Mouse (Mus musculus) erythroblast, embryonic 14.5 days (primary cell): ENCODE data around the gene Cenpx. TPM values are rescaled to one million over a fixed set of nuclear protein-coding genes. Genes with fewer than 3 reads are reported as not detected.

Source experiments
- H3K27me3 ChIP-seq: 2 replicates; pipeline ENCODE4 v1.6.1; 2012; ENCODE audit warnings: inconsistent platforms; ENCODE audit not compliant: control insufficient read depth
- H3K36me3 ChIP-seq: 2 replicates; pipeline ENCODE4 v1.6.1; 2012; ENCODE audit warnings: mild to moderate bottlenecking, inconsistent platforms; ENCODE audit not compliant: control insufficient read depth
- H3K4me1 ChIP-seq: 2 replicates; pipeline ENCODE4 v1.6.1; 2012; ENCODE audit warnings: inconsistent platforms; ENCODE audit not compliant: control insufficient read depth
- H3K4me3 ChIP-seq: replicated peaks from 2 replicates; pipeline ENCODE3; 2012; ENCODE audit warnings: moderate library complexity, mild to moderate bottlenecking, inconsistent platforms
- H3K9me3 ChIP-seq: 2 replicates; pipeline ENCODE4 v1.6.1; 2012; ENCODE audit warnings: low read length, inconsistent platforms, mixed read lengths; ENCODE audit not compliant: control insufficient read depth
- GATA1 ChIP-seq: IDR thresholded peaks from 2 replicates; pipeline ENCODE4 v1.6.1; 2012; ENCODE audit warnings: low read length, inconsistent platforms, mixed read lengths
- TAL1 ChIP-seq: IDR thresholded peaks from 3 replicates; pipeline ENCODE4 v1.6.1; 2012; ENCODE audit warnings: low read length, inconsistent platforms, mixed read lengths
- polyA plus RNA-seq: library from polyadenylated mRNA; stranded (reverse); fragments of >175 nt; gene quantifications from 2 replicates; pipeline ENCODE4 v1.2.3, GENCODE M21; 2012

Gene Cenpx
- polyA plus RNA-seq, 1 experiment = 5.2 TPM

DNA sequence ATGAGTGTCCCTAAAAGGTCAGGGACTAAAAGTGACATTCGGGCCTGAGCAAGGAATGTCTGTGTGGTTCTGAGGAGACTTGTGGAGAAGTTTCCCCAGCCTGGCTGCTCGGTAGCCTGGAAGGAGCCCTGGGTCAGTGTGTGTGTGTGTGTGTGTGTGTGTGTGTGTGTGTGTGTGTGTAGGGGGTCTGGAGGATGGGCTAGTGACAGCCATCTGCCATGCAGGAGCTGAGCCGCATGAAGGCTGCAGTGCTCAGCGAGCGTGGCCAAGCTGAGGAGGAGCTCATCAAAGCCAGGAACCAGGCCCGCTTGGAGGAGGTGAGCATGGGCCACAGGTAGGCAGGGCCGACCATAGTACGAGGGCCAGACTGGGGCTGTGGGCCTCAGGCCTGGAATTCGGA is 5.7 kb upstream of the Cenpx start:
- no peaks in the 10 kb centered on the region; the same call in 1 of the 2 replicates for H3K9me3 ChIP-seq
- peaks cover 31% of the 10 kb centered on the region for H3K27me3 ChIP-seq
- peaks cover 31% of the 10 kb centered on the region for H3K4me1 ChIP-seq
- H3K36me3 ChIP-seq = peaks cover 47% of the 10 kb centered on the region
- no peak overlapping the region for H3K4me3 ChIP-seq
- TF ChIP-seq TAL1 = no peak
- TF ChIP-seq GATA1 = no peak

DNA sequence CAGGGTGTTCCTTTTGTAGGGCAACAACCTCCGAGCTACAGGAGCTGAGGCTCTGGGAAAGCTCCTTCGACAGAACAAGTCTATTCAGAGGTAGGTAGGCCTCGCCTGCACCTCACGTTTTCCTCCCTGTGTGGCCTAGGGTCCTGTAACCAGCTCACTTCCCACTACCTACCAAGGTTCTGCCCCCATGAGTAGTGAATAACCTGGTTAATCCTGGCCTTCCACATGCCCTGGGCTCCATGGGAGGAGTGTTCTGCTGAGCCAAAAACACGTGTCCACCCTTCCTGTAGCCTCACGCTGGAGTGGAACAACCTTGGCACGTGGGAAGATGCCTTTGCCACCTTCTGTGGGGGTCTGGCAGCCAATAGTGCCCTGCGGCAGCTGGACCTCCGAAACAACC is 1.6 kb upstream of the Cenpx start:
- H3K36me3 ChIP-seq = peaks cover 66% of the 10 kb centered on the region
- no peak overlapping the region for H3K4me3 ChIP-seq
- H3K27me3 ChIP-seq = peaks cover 3% of the 10 kb centered on the region
- peaks cover 35% of the 10 kb centered on the region for H3K4me1 ChIP-seq
- H3K9me3 ChIP-seq = no peaks in the 10 kb centered on the region
- TF ChIP-seq TAL1 = no peak
- no peak for TF ChIP-seq GATA1

DNA sequence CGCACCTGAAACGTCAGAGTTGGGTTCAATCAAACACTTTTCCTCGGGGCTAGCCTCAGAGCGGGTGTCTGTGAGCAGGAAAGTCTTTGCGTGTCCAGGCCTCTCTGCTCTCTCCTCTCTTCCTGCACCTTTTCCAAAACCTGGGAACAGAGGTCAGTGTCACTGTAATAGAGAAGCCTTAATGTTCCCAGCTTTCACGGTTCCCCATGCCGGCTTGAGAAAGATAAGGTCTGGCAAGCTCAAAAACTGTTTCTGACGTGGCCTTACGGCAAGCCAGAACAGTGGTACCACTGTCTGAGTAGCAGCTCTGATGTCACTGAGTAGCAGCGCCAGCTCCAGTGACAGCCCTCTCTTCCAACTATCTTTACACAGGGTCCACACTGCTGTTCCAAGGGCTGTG is 1.0 kb upstream of the Cenpx start:
- Histone ChIP-seq H3K9me3 (no peaks in the 10 kb centered on the region), H3K36me3 (peaks cover 67% of the 10 kb centered on the region), H3K4me3 (peak overlapping the region; percentile 81), H3K4me1 (peaks cover 35% of the 10 kb centered on the region), H3K27me3 (no peaks in the 10 kb centered on the region)
- no peak for TF ChIP-seq TAL1
- no peak for TF ChIP-seq GATA1

DNA sequence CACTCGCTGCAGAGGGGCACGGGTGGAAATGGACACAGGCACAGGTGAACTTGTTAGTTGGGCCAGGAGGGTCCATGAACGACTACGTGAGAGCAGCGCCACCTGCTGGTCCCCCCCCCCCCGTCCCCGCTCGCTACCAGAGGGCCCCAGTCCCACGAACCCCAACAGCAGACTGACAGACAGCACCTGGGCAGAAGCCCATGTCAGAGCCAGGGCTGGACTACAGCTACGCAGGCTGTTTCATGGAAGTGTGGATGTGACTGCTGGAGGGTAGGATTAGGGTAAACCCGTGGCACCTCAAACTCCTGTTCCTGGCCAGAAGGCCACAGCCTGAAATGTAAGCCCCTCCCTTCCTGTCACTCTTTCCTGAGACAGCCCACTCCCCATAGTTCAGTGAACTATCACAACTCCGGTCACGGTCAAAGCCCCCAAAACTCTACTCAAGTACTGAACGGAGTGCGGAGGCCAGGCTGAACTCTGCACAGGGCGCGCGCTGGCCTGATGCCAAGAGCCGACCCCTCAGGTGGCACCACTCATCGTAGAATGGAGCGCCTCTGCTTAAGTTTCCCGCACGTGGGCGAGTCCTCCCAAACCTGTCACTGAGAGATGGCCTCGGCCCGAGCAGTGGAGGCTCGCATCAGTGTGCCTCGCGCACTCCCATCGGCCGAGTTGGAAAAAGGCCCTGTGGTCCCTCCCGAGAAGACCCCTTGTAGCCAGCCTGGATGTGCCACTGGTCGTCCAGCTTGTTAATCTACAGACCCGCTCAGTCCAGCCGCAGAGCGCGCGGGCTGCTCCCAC is 568 bp downstream of the Cenpx start:
- no peaks in the 10 kb centered on the region for H3K27me3 ChIP-seq
- H3K36me3 ChIP-seq = peaks cover 62% of the 10 kb centered on the region
- peaks cover 35% of the 10 kb centered on the region for H3K4me1 ChIP-seq

DNA sequence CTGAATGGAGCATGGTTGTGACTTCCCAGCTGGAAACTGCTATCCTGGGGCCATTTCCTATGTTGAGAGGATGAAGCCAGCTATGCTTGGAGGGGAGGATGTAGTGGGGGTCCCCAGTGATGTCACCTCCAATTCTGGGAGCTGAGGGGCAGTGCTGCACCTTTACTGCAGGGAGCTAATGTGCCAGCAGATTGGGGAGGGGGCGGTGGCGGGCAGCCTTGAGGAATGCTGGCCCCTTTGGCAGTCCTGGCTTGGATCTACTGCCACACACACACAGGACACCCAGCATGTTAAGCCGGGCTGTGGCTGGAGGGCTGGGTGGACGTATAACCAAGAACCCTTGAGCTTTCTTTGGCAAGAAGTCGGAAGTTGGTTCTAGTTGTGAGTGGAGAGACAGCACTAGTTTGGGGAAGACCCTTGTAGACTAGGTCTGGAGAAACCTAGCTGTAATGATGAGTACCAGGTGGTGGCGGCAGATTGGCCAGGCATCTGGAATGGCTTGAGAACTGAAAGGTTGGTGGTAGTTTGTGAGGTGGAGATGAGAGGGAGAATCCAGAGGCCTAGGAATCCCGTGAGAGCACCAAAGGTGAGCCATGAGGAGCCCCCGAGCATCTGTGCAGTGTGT is 1.4 kb downstream of the Cenpx start:
- Histone ChIP-seq H3K36me3 (peaks cover 53% of the 10 kb centered on the region), H3K9me3 (no peaks in the 10 kb centered on the region), H3K4me3 (peak overlapping the region; percentile 81), H3K27me3 (no peaks in the 10 kb centered on the region), H3K4me1 (peaks cover 35% of the 10 kb centered on the region)
- TF ChIP-seq TAL1 (no peak), GATA1 (no peak)

More for the DNA sequence above, 568 bp downstream of the Cenpx start:
- peak overlapping the region; percentile 81 for H3K4me3 ChIP-seq
- H3K9me3 ChIP-seq = no peaks in the 10 kb centered on the region
- TF ChIP-seq GATA1 (no peak), TAL1 (no peak)

DNA sequence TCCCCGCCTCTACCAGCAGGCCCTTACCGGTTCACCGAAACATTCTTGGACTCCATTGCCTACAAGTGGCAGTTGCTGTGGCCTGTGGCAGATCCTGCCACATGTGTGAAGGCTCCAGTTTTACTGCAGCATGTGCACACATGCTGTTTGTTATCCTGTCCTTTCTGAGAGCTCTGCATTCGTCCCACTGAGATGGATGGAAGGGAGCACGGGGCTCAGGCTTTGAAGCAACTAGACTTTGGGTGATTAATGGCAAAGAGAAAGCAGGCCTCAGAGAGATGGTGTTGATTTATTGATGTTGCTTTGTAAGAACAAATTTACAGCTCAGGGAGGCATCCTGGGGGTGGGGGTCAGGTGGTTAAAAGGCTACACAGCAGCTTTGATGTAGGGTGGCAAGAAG is 2.9 kb downstream of the Cenpx start:
- H3K9me3 ChIP-seq = no peaks in the 10 kb centered on the region
- H3K27me3 ChIP-seq = no peaks in the 10 kb centered on the region
- H3K36me3 ChIP-seq = peaks cover 49% of the 10 kb centered on the region
- H3K4me1 ChIP-seq = peaks cover 35% of the 10 kb centered on the region
- H3K4me3 ChIP-seq = no peak overlapping the region
- no peak for TF ChIP-seq TAL1

DNA sequence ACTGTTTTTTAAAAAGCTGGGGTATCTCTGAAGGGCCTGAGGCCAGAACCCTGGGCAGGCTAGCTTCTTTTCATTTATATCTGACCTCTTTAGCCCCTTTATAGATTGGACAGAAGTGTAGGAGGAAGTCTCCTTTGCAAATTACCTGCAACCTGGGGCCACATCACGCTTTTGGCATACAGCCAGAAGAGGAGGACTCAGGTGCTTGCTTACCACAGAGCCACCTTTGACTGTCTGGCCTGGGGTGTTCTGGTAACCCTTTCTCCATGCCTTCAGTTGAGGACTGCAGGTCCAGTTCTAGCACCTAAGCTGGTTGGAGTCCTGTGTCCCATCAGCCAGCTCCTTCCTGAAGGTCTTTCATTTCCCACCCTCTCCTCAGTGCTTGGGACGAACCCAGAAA is 4.0 kb downstream of the Cenpx start:
- no peaks in the 10 kb centered on the region for H3K27me3 ChIP-seq
- peaks cover 47% of the 10 kb centered on the region for H3K36me3 ChIP-seq
- peaks cover 26% of the 10 kb centered on the region for H3K4me1 ChIP-seq
- no peaks in the 10 kb centered on the region for H3K9me3 ChIP-seq
- H3K4me3 ChIP-seq = no peak overlapping the region
- TF ChIP-seq GATA1 (no peak), TAL1 (no peak)

DNA sequence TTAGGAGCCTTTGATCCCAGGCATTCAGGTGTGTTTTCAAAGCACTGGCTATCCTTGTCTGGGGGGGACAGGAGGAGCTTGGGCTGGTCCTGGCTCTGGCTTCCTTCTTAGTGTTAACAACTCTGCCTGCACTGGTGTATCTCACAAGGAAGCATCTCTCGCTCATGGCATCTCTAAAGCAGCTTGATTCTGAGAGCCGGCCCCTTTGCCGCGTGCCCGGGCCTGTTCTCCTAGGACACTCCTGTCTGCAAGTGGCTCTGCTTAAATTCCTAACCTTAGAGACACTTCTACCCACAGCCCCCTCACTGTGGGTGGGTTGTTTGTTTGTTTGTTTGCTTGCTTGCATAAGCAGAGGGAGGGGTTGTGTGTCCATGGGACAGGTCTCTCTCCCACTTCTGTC is 5.6 kb downstream of the Cenpx start:
- Histone ChIP-seq H3K4me1 (peaks cover 11% of the 10 kb centered on the region), H3K9me3 (no peaks in the 10 kb centered on the region), H3K36me3 (peaks cover 59% of the 10 kb centered on the region), H3K4me3 (no peak overlapping the region), H3K27me3 (no peaks in the 10 kb centered on the region)
- TF ChIP-seq TAL1 = no peak
- no peak for TF ChIP-seq GATA1

DNA sequence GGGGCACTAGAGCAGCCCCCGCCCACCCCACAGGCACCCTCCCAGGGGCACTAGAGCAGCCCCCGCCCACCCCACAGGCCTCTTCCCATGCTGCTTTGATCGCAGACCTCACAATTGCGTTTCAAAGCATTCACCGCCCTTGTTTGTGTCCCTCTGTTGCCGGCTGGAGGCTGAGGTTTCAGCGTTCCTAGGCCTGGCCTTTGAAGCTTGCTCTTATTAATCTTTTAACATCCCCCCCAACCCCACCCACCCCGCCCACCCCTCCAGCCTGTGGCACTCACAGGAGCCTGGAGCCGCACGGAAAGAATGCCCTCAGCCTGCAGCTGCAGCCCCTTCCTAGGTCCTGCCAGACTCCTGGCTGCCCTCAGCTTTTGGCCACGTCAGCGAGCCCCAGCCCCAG is 6.3 kb downstream of the Cenpx start:
- Histone ChIP-seq H3K36me3 (peaks cover 63% of the 10 kb centered on the region), H3K4me1 (peaks cover 4% of the 10 kb centered on the region)
- no peak for TF ChIP-seq TAL1
- no peak for TF ChIP-seq GATA1

DNA sequence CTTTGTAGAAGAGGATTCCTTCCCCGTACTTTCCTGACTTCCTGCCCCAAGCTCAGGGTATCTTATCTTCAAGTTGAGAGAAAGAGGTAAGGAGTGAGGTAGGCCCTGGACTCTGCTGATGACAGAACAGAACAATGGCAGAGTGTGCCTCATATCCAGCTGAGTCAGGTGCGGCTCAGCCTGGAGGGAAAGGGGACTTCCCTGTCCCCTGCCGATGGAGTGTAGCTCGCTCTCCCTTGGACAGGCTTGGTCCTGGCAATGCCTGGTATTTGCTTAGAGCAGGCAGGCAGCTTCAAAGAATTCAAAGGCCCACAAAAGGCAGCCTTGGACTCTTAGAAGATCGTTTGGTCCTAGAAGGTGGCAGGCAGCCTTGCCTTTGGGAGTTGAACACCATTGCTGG is 7.4 kb downstream of the Cenpx start:
- no peak for TF ChIP-seq TAL1
- no peak for TF ChIP-seq GATA1
- H3K4me3 ChIP-seq = no peak overlapping the region
- no peaks in the 10 kb centered on the region for H3K27me3 ChIP-seq
- no peaks in the 10 kb centered on the region; the same call in none of the 2 replicates for H3K4me1 ChIP-seq
- peaks cover 61% of the 10 kb centered on the region for H3K36me3 ChIP-seq
- no peaks in the 10 kb centered on the region for H3K9me3 ChIP-seq

More for the DNA sequence above, 6.3 kb downstream of the Cenpx start:
- no peaks in the 10 kb centered on the region for H3K9me3 ChIP-seq
- H3K4me3 ChIP-seq = no peak overlapping the region
- H3K27me3 ChIP-seq = no peaks in the 10 kb centered on the region
